ENCODE assay signal across 8 mouse cellular contexts in the genomic region with DNA sequence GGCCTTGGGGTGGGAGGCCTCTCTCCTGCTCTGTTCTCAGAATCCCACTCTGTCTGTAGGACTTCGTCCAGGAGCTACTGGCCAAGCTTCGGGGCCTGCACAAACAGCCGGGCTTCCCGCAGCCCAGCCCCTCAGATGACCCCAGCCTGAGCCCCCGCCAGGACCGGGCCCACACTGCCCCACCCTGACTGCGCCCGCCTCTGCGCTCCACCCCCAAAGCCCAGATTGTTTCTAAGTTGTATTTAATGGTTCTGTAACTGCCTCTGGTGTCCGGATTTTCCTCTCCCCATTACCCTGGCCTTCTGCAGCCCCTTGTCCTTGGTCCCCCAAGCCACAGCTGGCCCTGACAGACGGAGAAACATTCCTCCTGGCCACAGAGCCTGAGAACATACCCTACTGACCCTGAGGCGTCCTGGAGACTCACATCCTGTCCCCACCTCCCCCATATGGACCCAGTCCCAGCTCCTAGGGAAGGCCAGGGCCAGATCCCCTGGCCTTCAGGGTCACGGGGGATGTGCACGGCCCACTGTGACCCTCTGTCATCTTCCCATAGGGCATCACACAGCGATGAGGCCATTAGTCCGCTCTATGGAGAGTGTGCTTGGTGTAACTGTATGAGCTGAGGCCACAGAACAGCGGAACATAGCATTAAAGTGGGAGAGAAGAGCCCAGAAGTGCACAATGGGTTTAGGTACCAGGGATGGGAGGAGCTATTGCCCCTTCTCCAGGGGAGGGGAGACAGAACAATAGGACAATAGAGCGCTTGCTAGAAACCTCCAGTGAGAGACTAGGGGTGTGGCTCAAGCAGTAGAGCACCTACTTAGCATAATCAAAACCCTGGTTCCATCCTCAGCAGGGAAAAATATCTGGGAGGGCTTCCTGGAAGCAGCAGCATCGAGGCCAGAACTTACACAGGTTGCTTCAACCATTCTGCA. TPM values are rescaled to one million over a fixed set of nuclear protein-coding genes. Genes with fewer than 3 reads are reported as not detected.
DNase-seq lines count a peak whose midpoint lies in the region; ATAC-seq and TF ChIP-seq lines count a peak whose summit lies in the region.

No protein-coding gene starts in this region.

- TF ChIP-seq POLR2A in limb, embryonic 14.5 days (IDR thresholded peaks at IDR 0.05; ENCODE audit: borderline replicate concordance, extremely low read depth, insufficient read depth, insufficient read length), result no peak

- peak overlapping the region; percentile 22 for H3K27ac ChIP-seq in left cerebral cortex, adult 2 months
- H3K27ac ChIP-seq in forebrain, embryonic 10.5 days, result peak overlapping the region; percentile 84
- H3K27ac ChIP-seq in limb, embryonic 14.5 days (replicated peaks; ENCODE audit: low read depth, low read length), result no peak overlapping the region

- H3K4me1 ChIP-seq in forebrain, embryonic 10.5 days, result peaks cover 54% of the 10 kb centered on the region
- peaks cover 33% of the 10 kb centered on the region for H3K4me1 ChIP-seq in limb, embryonic 14.5 days (ENCODE audit: control insufficient read depth, insufficient read depth, low read length)

- H3K4me2 ChIP-seq in limb, embryonic 14.5 days (replicated peaks; ENCODE audit: low read depth, low read length, severe bottlenecking), result no peak overlapping the region

- no peak for ATAC-seq in limb, embryonic 14.5 days (ENCODE audit: low FRiP score, low read depth)
- ATAC-seq in granulocyte monocyte progenitor cell, adult 5-6 weeks (replicated peaks; ENCODE audit: poor library complexity, severe bottlenecking), result no peak

- intact Hi-C loops in left cerebral cortex, adult 2 months (cut with DNase I), result no loop called here
- intact Hi-C loops in left cerebral cortex, postnatal 25 days (cut with DNase I), result loop anchor here (10.0 kb wide), 1 partner anchor 119 kb away; a partner anchor contains a TSS

- H3K36me3 ChIP-seq in forebrain, embryonic 10.5 days (replicated peaks), result no peaks in the 10 kb centered on the region
- H3K36me3 ChIP-seq in limb, embryonic 14.5 days (ENCODE audit: control insufficient read depth, insufficient read depth, low read length), result no peaks in the 10 kb centered on the region

- H3K9me3 ChIP-seq in forebrain, embryonic 10.5 days, result no peaks in the 10 kb centered on the region
- no peaks in the 10 kb centered on the region for H3K9me3 ChIP-seq in limb, embryonic 14.5 days (ENCODE audit: control insufficient read depth, low read length)

- 29% methylated on average over 19 of the region's 19 CpGs for WGBS in forebrain, embryonic 10.5 days
- WGBS in limb, embryonic 14.5 days, result 37% methylated on average over 19 of the region's 19 CpGs

- peak overlapping the region; percentile 18; the same call in 1 of the 2 replicates for H3K9ac ChIP-seq in limb, embryonic 14.5 days (ENCODE audit: low read depth, low read length, severe bottlenecking)

- no peak overlapping the region for H3K4me3 ChIP-seq in left cerebral cortex, adult 2 months
- H3K4me3 ChIP-seq in forebrain, embryonic 10.5 days, result peak overlapping the region; percentile 12; the same call in 1 of the 2 replicates
- no peak overlapping the region for H3K4me3 ChIP-seq in limb, embryonic 14.5 days (replicated peaks; ENCODE audit: low read length)

- DNase-seq in left cerebral cortex, adult 2 months (ENCODE audit: extremely low spot score in 1 of 2, low spot score in 2 of 2), result no peak
- no peak for DNase-seq in left cerebral cortex, adult 18-20 months (ENCODE audit: low spot score in 2 of 2)
- no peak for DNase-seq in forebrain, embryonic 10.5 days (ENCODE audit: extremely low spot score, low spot score)
- DNase-seq in heart, postnatal 4 days, result peak; percentile 68
- no peak for DNase-seq in limb, embryonic 14.5 days (ENCODE audit: low spot score)
- DNase-seq in left cerebral cortex, postnatal 25 days (ENCODE audit: low spot score in 2 of 2), result no peak
- no peak for DNase-seq in B cell, adult 2 months

- peaks cover 49% of the 10 kb centered on the region for H3K27me3 ChIP-seq in forebrain, embryonic 10.5 days (ENCODE audit: poor library complexity, severe bottlenecking)
- H3K27me3 ChIP-seq in limb, embryonic 14.5 days (ENCODE audit: control insufficient read depth, insufficient read depth, low read length), result no peaks in the 10 kb centered on the region

- no peak for TF ChIP-seq CTCF in left cerebral cortex, adult 2 months (IDR thresholded peaks at IDR 0.05)

RNA-seq across cellular contexts. Expression of a gene that starts 4.3 kb away (rescaled TPM):
- 10 to 100 TPM; 15.1 to 18.2 TPM for total RNA-seq in left cerebral cortex, adult 2 months (2021)
- total RNA-seq in left cerebral cortex, adult 18-20 months (2021), result 10 to 100 TPM; 16.8 to 18.3 TPM
- 7.4 and 8.7 TPM in 2 replicates for polyA plus RNA-seq in forebrain, embryonic 10.5 days (2016; fragmentation: Nextera tagmentation; extraction: Ambion mirVana)
- 10 to 100 TPM; 22.8 to 24.7 TPM for total RNA-seq in heart, postnatal 4 days (2021)
- 8.7 and 9.6 TPM in 2 replicates for polyA plus RNA-seq in limb, embryonic 14.5 days (2012; rRNA removed)
- polyA plus RNA-seq in limb, embryonic 14.5 days (2014; fragmentation: Nextera tagmentation; extraction: Ambion mirVana), result 9.0 and 13.8 TPM in 2 replicates
- total RNA-seq in left cerebral cortex, postnatal 25 days (2021), result 10 to 100 TPM; 13.6 to 14.2 TPM
- not detected in 2 replicates for total RNA-seq in granulocyte monocyte progenitor cell, adult 5-6 weeks (2014; fragmentation: Nextera tagmentation)
- not detected in 2 replicates for total RNA-seq in granulocyte monocyte progenitor cell, adult 5-6 weeks (2017)

RNA-seq across cellular contexts. Expression of a gene that starts 10.4 kb away (rescaled TPM):
- total RNA-seq in left cerebral cortex, adult 2 months (2021), result 100 to 1,000 TPM; 114 to 128 TPM
- 100 to 1,000 TPM; 107 to 120 TPM for total RNA-seq in left cerebral cortex, adult 18-20 months (2021)
- polyA plus RNA-seq in forebrain, embryonic 10.5 days (2016; fragmentation: Nextera tagmentation; extraction: Ambion mirVana), result 39.1 and 42.7 TPM in 2 replicates
- 1 to 10 TPM; 1.2 to 1.8 TPM for total RNA-seq in heart, postnatal 4 days (2021)
- 10.6 and 10.7 TPM in 2 replicates for polyA plus RNA-seq in limb, embryonic 14.5 days (2012; rRNA removed)
- polyA plus RNA-seq in limb, embryonic 14.5 days (2014; fragmentation: Nextera tagmentation; extraction: Ambion mirVana), result 13.2 and 13.7 TPM in 2 replicates
- total RNA-seq in left cerebral cortex, postnatal 25 days (2021), result 100 to 1,000 TPM; 110 to 115 TPM
- not detected in 2 replicates for total RNA-seq in granulocyte monocyte progenitor cell, adult 5-6 weeks (2014; fragmentation: Nextera tagmentation)
- total RNA-seq in granulocyte monocyte progenitor cell, adult 5-6 weeks (2017), result 0.22 TPM in 1 of 2 replicates, not detected in the other

RNA-seq across cellular contexts. Expression of a gene that starts 11.7 kb away (rescaled TPM):
- total RNA-seq in left cerebral cortex, adult 2 months (2021), result 10 to 100 TPM; 26.4 to 27.8 TPM
- total RNA-seq in left cerebral cortex, adult 18-20 months (2021), result 10 to 100 TPM; 27.6 to 33.5 TPM
- polyA plus RNA-seq in forebrain, embryonic 10.5 days (2016; fragmentation: Nextera tagmentation; extraction: Ambion mirVana), result 44.2 and 50.8 TPM in 2 replicates
- 10 to 100 TPM; 71.2 to 73.7 TPM for total RNA-seq in heart, postnatal 4 days (2021)
- polyA plus RNA-seq in limb, embryonic 14.5 days (2012; rRNA removed), result 88.7 and 95.3 TPM in 2 replicates
- 149 and 160 TPM in 2 replicates for polyA plus RNA-seq in limb, embryonic 14.5 days (2014; fragmentation: Nextera tagmentation; extraction: Ambion mirVana)
- 10 to 100 TPM; 21.1 to 24.4 TPM for total RNA-seq in left cerebral cortex, postnatal 25 days (2021)
- total RNA-seq in granulocyte monocyte progenitor cell, adult 5-6 weeks (2014; fragmentation: Nextera tagmentation), result 45.1 and 55.0 TPM in 2 replicates
- 24.4 and 29.9 TPM in 2 replicates for total RNA-seq in granulocyte monocyte progenitor cell, adult 5-6 weeks (2017)

RNA-seq across cellular contexts. Expression of a gene that starts 45.1 kb away (rescaled TPM):
- total RNA-seq in left cerebral cortex, adult 2 months (2021), result under 1 TPM in 1 of 2 experiments, not detected in 1; 0.32 TPM
- total RNA-seq in left cerebral cortex, adult 18-20 months (2021), result under 1 TPM; 0.65 to 0.98 TPM
- polyA plus RNA-seq in forebrain, embryonic 10.5 days (2016; fragmentation: Nextera tagmentation; extraction: Ambion mirVana), result 2.9 and 4.1 TPM in 2 replicates
- total RNA-seq in heart, postnatal 4 days (2021), result 1 to 10 TPM; 4.4 to 8.1 TPM
- polyA plus RNA-seq in limb, embryonic 14.5 days (2012; rRNA removed), result 0.32 and 0.92 TPM in 2 replicates
- 1.2 and 3.0 TPM in 2 replicates for polyA plus RNA-seq in limb, embryonic 14.5 days (2014; fragmentation: Nextera tagmentation; extraction: Ambion mirVana)
- not detected for total RNA-seq in left cerebral cortex, postnatal 25 days (2021)
- not detected in 2 replicates for total RNA-seq in granulocyte monocyte progenitor cell, adult 5-6 weeks (2014; fragmentation: Nextera tagmentation)
- total RNA-seq in granulocyte monocyte progenitor cell, adult 5-6 weeks (2017), result 0.99 TPM in 1 of 2 replicates, not detected in the other

RNA-seq across cellular contexts. Expression of a gene that starts 55.3 kb away (rescaled TPM):
- 10 to 100 TPM; 44.3 to 47.2 TPM for total RNA-seq in left cerebral cortex, adult 2 months (2021)
- total RNA-seq in left cerebral cortex, adult 18-20 months (2021), result 10 to 100 TPM; 51.7 to 52.4 TPM
- 103 and 108 TPM in 2 replicates for polyA plus RNA-seq in forebrain, embryonic 10.5 days (2016; fragmentation: Nextera tagmentation; extraction: Ambion mirVana)
- total RNA-seq in heart, postnatal 4 days (2021), result 10 to 100 TPM; 81.5 to 82.5 TPM
- polyA plus RNA-seq in limb, embryonic 14.5 days (2012; rRNA removed), result 107 and 150 TPM in 2 replicates
- 130 and 139 TPM in 2 replicates for polyA plus RNA-seq in limb, embryonic 14.5 days (2014; fragmentation: Nextera tagmentation; extraction: Ambion mirVana)
- 10 to 100 TPM; 48.5 to 52.0 TPM for total RNA-seq in left cerebral cortex, postnatal 25 days (2021)
- total RNA-seq in granulocyte monocyte progenitor cell, adult 5-6 weeks (2014; fragmentation: Nextera tagmentation), result 57.1 and 86.7 TPM in 2 replicates
- 33.1 and 33.4 TPM in 2 replicates for total RNA-seq in granulocyte monocyte progenitor cell, adult 5-6 weeks (2017)

Comparison
In these comparisons a context has a peak if more than half of its experiments do, and no peak if none do; other contexts are left out.
1. RNA of a gene that starts 4.3 kb away (total RNA-seq): 22.8 to 24.7 TPM in heart, postnatal 4 days, 16.8 to 18.3 TPM in left cerebral cortex, adult 18-20 months, 15.1 to 18.2 TPM in left cerebral cortex, adult 2 months and 13.6 to 14.2 TPM in left cerebral cortex, postnatal 25 days; not detected in granulocyte monocyte progenitor cell, adult 5-6 weeks; every median in the first group is over 10 times any median in the second.
2. RNA of a gene that starts 10.4 kb away (total RNA-seq): 114 to 128 TPM in left cerebral cortex, adult 2 months, 107 to 120 TPM in left cerebral cortex, adult 18-20 months and 110 to 115 TPM in left cerebral cortex, postnatal 25 days; 1.2 to 1.8 TPM in heart, postnatal 4 days and 0.22 TPM in granulocyte monocyte progenitor cell, adult 5-6 weeks; every median in the first group is over 10 times any median in the second.